Mouse (Mus musculus) forebrain, embryonic 10.5 days (tissue): ENCODE measurements around the gene Sox6. TPM values are rescaled to one million over a fixed set of nuclear protein-coding genes. Genes with fewer than 3 reads are reported as not detected.

Experiments used
- DNase-seq: peaks from one replicate; pipeline ENCODE4 v3.0.0-alpha.2; 2017; ENCODE audit warnings: low spot score; ENCODE audit errors: extremely low spot score
- H3K27ac ChIP-seq: fragments of 300-500 bp; sonication (generic); 2 replicates; pipeline ENCODE4 v1.5.1; 2016; ENCODE audit warnings: mild to moderate bottlenecking
- H3K27me3 ChIP-seq: fragments of 300-500 bp; sonication (generic); 2 replicates; pipeline ENCODE4 v1.6.1; 2016; ENCODE audit warnings: mild to moderate bottlenecking; ENCODE audit not compliant: poor library complexity, severe bottlenecking
- H3K36me3 ChIP-seq: fragments of 300-500 bp; sonication (generic); replicated peaks from 2 replicates; pipeline ENCODE4 v1.6.1; 2016; ENCODE audit warnings: mild to moderate bottlenecking, moderate library complexity
- H3K4me1 ChIP-seq: fragments of 300-500 bp; sonication (generic); 2 replicates; pipeline ENCODE4 v1.6.1; 2016
- H3K4me3 ChIP-seq: fragments of 300-500 bp; sonication (generic); 2 replicates; pipeline ENCODE4 v1.5.1; 2016; ENCODE audit warnings: mild to moderate bottlenecking, moderate library complexity
- H3K9me3 ChIP-seq: fragments of 300-500 bp; sonication (generic); 2 replicates; pipeline ENCODE4 v1.6.1; 2016; ENCODE audit warnings: mild to moderate bottlenecking, moderate library complexity
- WGBS: fragments of 180-500 bp; shearing (Covaris S2); methylation state at CpG from one replicate; pipeline ENCODE4 v1.1.7; 2016; 5-methylcytosine and 5-hydroxymethylcytosine counted together
- polyA plus RNA-seq: library from polyadenylated mRNA; unstranded; fragments of >200 nt; fragmentation: Nextera tagmentation; extraction: Ambion mirVana; gene quantifications from 2 replicates; pipeline ENCODE4 v1.2.1, GENCODE M21; 2016

Sox6 gene
- polyA plus RNA-seq, 1 experiment from 2014 or later = 77.3 TPM

- Histone ChIP-seq H3K27me3 (no peaks in the 10 kb centered on the region), H3K36me3 (peaks cover 5% of the 10 kb centered on the region; the same call in 1 of the 2 replicates), H3K4me3 (no peak overlapping the region), H3K9me3 (no peaks in the 10 kb centered on the region), H3K27ac (no peak overlapping the region), H3K4me1 (peaks cover 64% of the 10 kb centered on the region)
- WGBS = 64% methylated on average over 9 of the region's 9 CpGs
- no peak for DNase-seq
Measured at GRCm38 (mm10) chr7:115904798-115905207, 133.8 kb downstream of the Sox6 start.

- Histone ChIP-seq H3K4me3 (no peak overlapping the region), H3K36me3 (peaks cover 5% of the 10 kb centered on the region; the same call in 1 of the 2 replicates), H3K27ac (peak overlapping the region; percentile 78), H3K27me3 (no peaks in the 10 kb centered on the region), H3K9me3 (no peaks in the 10 kb centered on the region), H3K4me1 (peaks cover 64% of the 10 kb centered on the region)
- 43% methylated on average over 5 of the region's 5 CpGs for WGBS
- DNase-seq = no peak
Measured at GRCm38 (mm10) chr7:115903931-115904797, 134.4 kb downstream of the Sox6 start.

- peak overlapping the region; percentile 2; the same call in 1 of the 2 replicates for H3K4me3 ChIP-seq
- H3K4me1 ChIP-seq = peaks cover 64% of the 10 kb centered on the region
- peaks cover 5% of the 10 kb centered on the region; the same call in 1 of the 2 replicates for H3K36me3 ChIP-seq
- WGBS = 17% methylated on average over 1 of the region's 1 CpGs
- DNase-seq = peak; percentile 49
- H3K27ac ChIP-seq = peak overlapping the region; percentile 78
- H3K9me3 ChIP-seq = no peaks in the 10 kb centered on the region
- H3K27me3 ChIP-seq = no peaks in the 10 kb centered on the region
Measured at GRCm38 (mm10) chr7:115903368-115903767, 135.2 kb downstream of the Sox6 start.

- no peak overlapping the region for H3K27ac ChIP-seq
- H3K36me3 ChIP-seq = no peaks in the 10 kb centered on the region
- no peaks in the 10 kb centered on the region for H3K9me3 ChIP-seq
- no peak overlapping the region for H3K4me3 ChIP-seq
- DNase-seq = no peak
- WGBS = 91% methylated on average over 6 of the region's 6 CpGs
- H3K4me1 ChIP-seq = peaks cover 28% of the 10 kb centered on the region
- no peaks in the 10 kb centered on the region for H3K27me3 ChIP-seq
Measured at GRCm38 (mm10) chr7:115895831-115896230, 142.8 kb downstream of the Sox6 start.

- WGBS = 89% methylated on average over 4 of the region's 4 CpGs
- no peak for DNase-seq
- Histone ChIP-seq H3K27ac (no peak overlapping the region), H3K36me3 (no peaks in the 10 kb centered on the region), H3K4me1 (peaks cover 30% of the 10 kb centered on the region), H3K27me3 (no peaks in the 10 kb centered on the region), H3K9me3 (no peaks in the 10 kb centered on the region), H3K4me3 (no peak overlapping the region)
Measured at GRCm38 (mm10) chr7:115895028-115895671, 143.4 kb downstream of the Sox6 start.

- no peaks in the 10 kb centered on the region for H3K36me3 ChIP-seq
- H3K4me1 ChIP-seq = peaks cover 34% of the 10 kb centered on the region
- WGBS = 90% methylated on average over 3 of the region's 3 CpGs
- DNase-seq = no peak
- no peak overlapping the region for H3K4me3 ChIP-seq
- H3K27me3 ChIP-seq = no peaks in the 10 kb centered on the region
- H3K27ac ChIP-seq = no peak overlapping the region
- no peaks in the 10 kb centered on the region for H3K9me3 ChIP-seq
Measured at GRCm38 (mm10) chr7:115891482-115891881, 147.1 kb downstream of the Sox6 start.

- H3K36me3 ChIP-seq = no peaks in the 10 kb centered on the region
- H3K9me3 ChIP-seq = no peaks in the 10 kb centered on the region
- H3K4me1 ChIP-seq = peaks cover 27% of the 10 kb centered on the region
- no peak overlapping the region for H3K4me3 ChIP-seq
- WGBS = 71% methylated on average over 7 of the region's 7 CpGs
- DNase-seq = no peak
- no peaks in the 10 kb centered on the region for H3K27me3 ChIP-seq
- no peak overlapping the region for H3K27ac ChIP-seq
Measured at GRCm38 (mm10) chr7:115889926-115890325, 148.7 kb downstream of the Sox6 start.

- H3K27ac ChIP-seq = no peak overlapping the region
- 95% methylated on average over 1 of the region's 1 CpGs for WGBS
- H3K27me3 ChIP-seq = no peaks in the 10 kb centered on the region
- H3K4me3 ChIP-seq = no peak overlapping the region
- peaks cover 13% of the 10 kb centered on the region for H3K4me1 ChIP-seq
- H3K36me3 ChIP-seq = no peaks in the 10 kb centered on the region
- DNase-seq = no peak
- H3K9me3 ChIP-seq = no peaks in the 10 kb centered on the region
Measured at GRCm38 (mm10) chr7:115888561-115888960, 150.0 kb downstream of the Sox6 start.

GRCm38 (mm10) chr7:115888120-115888519 lies 150.5 kb downstream of the Sox6 start:
- DNase-seq = no peak
- H3K27me3 ChIP-seq = no peaks in the 10 kb centered on the region
- 90% methylated on average over 7 of the region's 7 CpGs for WGBS
- H3K4me3 ChIP-seq = no peak overlapping the region
- H3K36me3 ChIP-seq = no peaks in the 10 kb centered on the region
- H3K9me3 ChIP-seq = no peaks in the 10 kb centered on the region
- peaks cover 11% of the 10 kb centered on the region for H3K4me1 ChIP-seq
- H3K27ac ChIP-seq = no peak overlapping the region

GRCm38 (mm10) chr7:115872903-115873302 lies 165.7 kb downstream of the Sox6 start:
- no peaks in the 10 kb centered on the region for H3K9me3 ChIP-seq
- H3K27ac ChIP-seq = no peak overlapping the region
- H3K27me3 ChIP-seq = no peaks in the 10 kb centered on the region
- DNase-seq = no peak
- H3K4me1 ChIP-seq = peaks cover 23% of the 10 kb centered on the region
- H3K4me3 ChIP-seq = no peak overlapping the region
- 95% methylated on average over 2 of the region's 2 CpGs for WGBS
- peaks cover 16% of the 10 kb centered on the region for H3K36me3 ChIP-seq

- WGBS = 59% methylated on average over 2 of the region's 2 CpGs
- DNase-seq = no peak
- peak overlapping the region; percentile 87 for H3K27ac ChIP-seq
- H3K9me3 ChIP-seq = no peaks in the 10 kb centered on the region
- no peaks in the 10 kb centered on the region for H3K27me3 ChIP-seq
- no peak overlapping the region for H3K4me3 ChIP-seq
- H3K4me1 ChIP-seq = peaks cover 64% of the 10 kb centered on the region
- peaks cover 3% of the 10 kb centered on the region; the same call in 1 of the 2 replicates for H3K36me3 ChIP-seq
Measured at GRCm38 (mm10) chr7:115868504-115868903, 170.1 kb downstream of the Sox6 start.

GRCm38 (mm10) chr7:115867518-115868270 lies 170.9 kb downstream of the Sox6 start:
- no peaks in the 10 kb centered on the region for H3K36me3 ChIP-seq
- peaks cover 64% of the 10 kb centered on the region for H3K4me1 ChIP-seq
- WGBS = 16% methylated on average over 10 of the region's 10 CpGs
- no peaks in the 10 kb centered on the region for H3K27me3 ChIP-seq
- H3K9me3 ChIP-seq = no peaks in the 10 kb centered on the region
- DNase-seq = peak; percentile 26
- H3K27ac ChIP-seq = peak overlapping the region; percentile 87
- H3K4me3 ChIP-seq = peak overlapping the region; percentile 29
